Mouse (Mus musculus) MEL-GATA-1-ER (cell line): ENCODE data around the gene Vmn1r227.

Source experiments
- DNase-seq: peaks from one replicate; pipeline ENCODE4 v3.0.0-alpha.2; 2012; ENCODE audit warnings: low read depth; ENCODE audit errors: extremely low read depth

The Vmn1r227 gene

GRCm38 (mm10) chr17:20729543-20729942 lies at the start of gene Vmn1r227:
Vmn1r227 (plus strand) TSS chr17:20729843.
- DNase-seq = no peak

GRCm38 (mm10) chr17:20682543-20682942 lies 47.1 kb upstream of the Vmn1r227 start, which contains the start of gene Vmn1r226:
Vmn1r226 (plus strand) TSS chr17:20682843.
- DNase-seq = no peak

GRCm38 (mm10) chr17:20786057-20786456 lies 56.4 kb downstream of the Vmn1r227 start, which contains the start of gene Vmn1r228:
Vmn1r228 (minus strand) TSS chr17:20786157.
- no peak for DNase-seq
